Mouse (Mus musculus): ENCODE measurements at regions not wholly inside any gene's neighbourhood (a gene's known extent, or its start where the extent isn't known, plus 50 kb on each side); places are given as distances from the start of the nearest gene placed in this dataset.
"Not testable (repeated sequence)": the region's sequence is repeated elsewhere in the genome, so short reads cannot be mapped to it uniquely, and the experiment has no call there.

DNA sequence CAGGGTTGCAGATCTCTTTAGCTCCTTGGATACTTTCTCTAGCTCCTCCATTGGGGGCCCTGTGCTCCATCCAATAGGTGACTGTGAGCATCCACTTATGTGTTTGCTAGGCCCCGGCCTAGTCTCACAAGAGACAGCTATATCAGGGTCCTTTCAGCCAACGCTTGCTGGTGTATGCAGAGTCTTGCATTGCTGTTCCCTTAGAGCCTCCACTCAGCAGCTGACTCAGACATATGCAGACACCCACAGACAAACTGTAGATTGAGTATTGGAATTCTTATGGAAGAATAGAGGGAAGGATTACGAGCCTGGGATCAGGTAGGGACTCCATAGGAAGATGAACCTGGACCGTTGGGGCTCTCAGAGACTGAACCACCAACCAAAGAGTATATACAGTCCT is 624.8 kb upstream of the Nr2f1 start:
- H3K27ac ChIP-seq (ENCODE audit: low read length); ATAC-seq; H3K4me3 ChIP-seq (replicated peaks; ENCODE audit: low read length); H3K4me2 ChIP-seq (ENCODE audit: low read length); H3K27me3 ChIP-seq (replicated peaks; ENCODE audit: control insufficient read depth, insufficient read depth, low read length); H3K9ac ChIP-seq (replicated peaks; ENCODE audit: low read depth, low read length); H3K36me3 ChIP-seq (ENCODE audit: control insufficient read depth, insufficient read depth); H3K9me3 ChIP-seq (ENCODE audit: control insufficient read depth, low read length); H3K4me1 ChIP-seq (replicated peaks; ENCODE audit: control insufficient read depth, insufficient read depth, low read length): not testable (repeated sequence)
- WGBS, result 96% methylated on average over 4 of the region's 4 CpGs

DNA sequence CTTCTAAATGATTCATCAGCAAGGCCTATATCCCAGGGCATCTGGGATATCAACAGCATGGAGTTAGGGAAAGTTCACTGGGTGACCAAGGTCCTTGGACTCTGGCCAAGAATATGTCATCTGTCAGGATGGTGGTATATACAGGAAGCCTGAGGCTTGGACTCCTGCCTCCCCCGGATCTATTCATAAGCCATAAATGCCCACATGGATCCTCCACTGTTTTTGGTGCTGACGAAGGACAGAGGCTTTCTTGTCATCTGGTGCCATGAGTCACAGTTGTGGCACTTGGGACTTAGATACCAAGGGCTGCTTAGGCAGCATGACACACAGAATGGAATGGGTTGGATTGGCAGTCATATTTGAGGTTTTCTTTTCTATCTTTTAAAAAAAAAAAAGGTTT is 610.1 kb upstream of the Nr2f1 start:
- H3K36me3 ChIP-seq (ENCODE audit: control insufficient read depth, insufficient read depth), result no peaks in the 10 kb centered on the region
- H3K4me2 ChIP-seq (ENCODE audit: low read length), result no peak overlapping the region
- no peak overlapping the region for H3K4me3 ChIP-seq (replicated peaks; ENCODE audit: low read length)
- H3K9me3 ChIP-seq (ENCODE audit: control insufficient read depth, low read length), result no peaks in the 10 kb centered on the region
- H3K27ac ChIP-seq (ENCODE audit: low read length), result no peak overlapping the region
- ATAC-seq, result no peak
- 24% methylated on average over 2 of the region's 2 CpGs for WGBS
- no peaks in the 10 kb centered on the region for H3K4me1 ChIP-seq (replicated peaks; ENCODE audit: control insufficient read depth, insufficient read depth, low read length)
- H3K9ac ChIP-seq (replicated peaks; ENCODE audit: low read depth, low read length), result no peak overlapping the region
- H3K27me3 ChIP-seq (replicated peaks; ENCODE audit: control insufficient read depth, insufficient read depth, low read length), result no peaks in the 10 kb centered on the region

- peaks cover 3% of the 10 kb centered on the region; the same call in 1 of the 2 replicates for H3K4me1 ChIP-seq (replicated peaks; ENCODE audit: control insufficient read depth, insufficient read depth, low read length)
- H3K4me3 ChIP-seq (replicated peaks; ENCODE audit: low read length), result no peak overlapping the region
- no peak overlapping the region for H3K4me2 ChIP-seq (ENCODE audit: low read length)
- no peaks in the 10 kb centered on the region for H3K27me3 ChIP-seq (replicated peaks; ENCODE audit: control insufficient read depth, insufficient read depth, low read length)
- H3K27ac ChIP-seq (ENCODE audit: low read length), result peak overlapping the region; percentile 28; the same call in 1 of the 2 replicates
- H3K9ac ChIP-seq (replicated peaks; ENCODE audit: low read depth, low read length), result no peak overlapping the region
- no peaks in the 10 kb centered on the region for H3K36me3 ChIP-seq (ENCODE audit: control insufficient read depth, insufficient read depth)
- ATAC-seq, result peak; percentile 88
- H3K9me3 ChIP-seq (ENCODE audit: control insufficient read depth, low read length), result no peaks in the 10 kb centered on the region
These were observed 603.2 kb upstream of the Nr2f1 start for GRCm38 (mm10) chr13:78802838-78803124.

DNA sequence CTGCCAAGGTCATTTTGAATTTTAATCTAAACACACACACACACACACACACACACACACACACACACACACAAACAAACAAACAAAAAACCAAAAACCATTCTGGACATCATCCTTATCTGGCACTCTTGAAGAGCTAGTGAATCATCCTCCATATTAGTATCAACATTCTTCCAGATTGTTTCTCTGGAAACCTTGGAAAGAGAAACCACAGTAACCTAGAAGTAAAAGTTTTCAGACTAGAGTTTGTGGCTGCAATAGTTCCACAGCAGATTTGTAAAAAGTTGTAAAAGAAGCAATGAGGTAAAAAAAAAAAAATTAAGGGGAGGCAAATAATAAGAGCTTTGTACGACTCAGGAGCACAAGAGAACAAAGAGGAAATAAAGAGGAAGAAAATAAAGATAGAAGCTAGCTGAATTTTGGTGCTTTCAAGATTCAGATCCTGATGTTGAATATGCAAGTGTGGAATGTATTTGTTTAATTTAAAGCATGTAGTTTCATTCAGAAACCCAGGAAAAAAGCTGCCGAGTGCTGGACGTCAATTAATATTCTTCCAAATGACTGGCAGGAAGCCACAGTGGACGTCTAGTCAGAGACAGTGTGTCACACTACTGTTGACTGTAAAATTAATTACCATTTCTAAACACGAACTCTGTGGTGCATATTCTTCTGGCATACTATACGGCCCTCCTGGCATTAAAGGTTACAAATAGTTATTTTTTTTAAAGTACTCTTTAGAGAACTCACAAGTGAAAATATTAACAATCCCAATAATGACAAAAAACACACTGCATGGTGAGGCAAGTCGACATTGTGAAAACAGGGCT is 602.7 kb upstream of the Nr2f1 start:
- Histone ChIP-seq H3K36me3 (ENCODE audit: control insufficient read depth, insufficient read depth) (no peaks in the 10 kb centered on the region), H3K27ac (ENCODE audit: low read length) (peak overlapping the region; percentile 28; the same call in 1 of the 2 replicates), H3K9ac (replicated peaks; ENCODE audit: low read depth, low read length) (no peak overlapping the region), H3K4me2 (ENCODE audit: low read length) (no peak overlapping the region), H3K4me1 (replicated peaks; ENCODE audit: control insufficient read depth, insufficient read depth, low read length) (peaks cover 3% of the 10 kb centered on the region; the same call in 1 of the 2 replicates), H3K27me3 (replicated peaks; ENCODE audit: control insufficient read depth, insufficient read depth, low read length) (no peaks in the 10 kb centered on the region), H3K9me3 (ENCODE audit: control insufficient read depth, low read length) (no peaks in the 10 kb centered on the region), H3K4me3 (replicated peaks; ENCODE audit: low read length) (no peak overlapping the region)
- WGBS, result 19% methylated on average over 7 of the region's 7 CpGs
- ATAC-seq, result peak; percentile 89

- Histone ChIP-seq H3K27ac (ENCODE audit: low read length) (no peak overlapping the region), H3K4me3 (replicated peaks; ENCODE audit: low read length) (no peak overlapping the region), H3K9ac (replicated peaks; ENCODE audit: low read depth, low read length) (no peak overlapping the region), H3K27me3 (replicated peaks; ENCODE audit: control insufficient read depth, insufficient read depth, low read length) (no peaks in the 10 kb centered on the region), H3K36me3 (ENCODE audit: control insufficient read depth, insufficient read depth) (no peaks in the 10 kb centered on the region), H3K4me1 (replicated peaks; ENCODE audit: control insufficient read depth, insufficient read depth, low read length) (peaks cover 3% of the 10 kb centered on the region; the same call in 1 of the 2 replicates), H3K4me2 (ENCODE audit: low read length) (no peak overlapping the region), H3K9me3 (ENCODE audit: control insufficient read depth, low read length) (no peaks in the 10 kb centered on the region)
- ATAC-seq, result peak; percentile 21; the same call in 1 of the 2 replicates
- 42% methylated on average over 3 of the region's 3 CpGs for WGBS
These were observed 600.1 kb upstream of the Nr2f1 start for GRCm38 (mm10) chr13:78799641-78800040.

- H3K9me3 ChIP-seq (ENCODE audit: control insufficient read depth, low read length), result no peaks in the 10 kb centered on the region
- no peak overlapping the region for H3K27ac ChIP-seq (ENCODE audit: low read length)
- no peaks in the 10 kb centered on the region for H3K36me3 ChIP-seq (ENCODE audit: control insufficient read depth, insufficient read depth)
- no peak for ATAC-seq
- no peak overlapping the region for H3K4me3 ChIP-seq (replicated peaks; ENCODE audit: low read length)
- no peak overlapping the region for H3K4me2 ChIP-seq (ENCODE audit: low read length)
- no peaks in the 10 kb centered on the region for H3K27me3 ChIP-seq (replicated peaks; ENCODE audit: control insufficient read depth, insufficient read depth, low read length)
- H3K9ac ChIP-seq (replicated peaks; ENCODE audit: low read depth, low read length), result no peak overlapping the region
- no peaks in the 10 kb centered on the region for H3K4me1 ChIP-seq (replicated peaks; ENCODE audit: control insufficient read depth, insufficient read depth, low read length)
These were observed 595.7 kb upstream of the Nr2f1 start for GRCm38 (mm10) chr13:78795228-78795627.

DNA sequence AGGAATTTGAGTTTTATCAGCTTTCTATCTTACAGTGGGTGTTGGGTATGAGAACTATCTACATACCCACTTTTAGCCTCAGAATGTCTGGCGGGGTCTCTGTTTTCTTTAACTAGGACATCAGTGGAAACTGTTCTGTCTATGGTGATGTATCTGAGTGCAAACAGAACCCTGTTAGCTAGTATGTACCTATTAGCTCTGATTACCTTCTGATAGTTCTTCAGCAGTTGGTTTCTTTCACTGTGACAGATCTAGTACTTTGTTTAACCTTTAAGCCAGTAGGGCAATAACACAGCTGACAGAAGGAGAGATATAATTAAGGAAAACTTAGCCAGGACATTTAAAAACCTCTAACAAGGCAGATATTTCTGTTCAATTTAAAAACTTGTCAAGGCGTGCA is 584.7 kb upstream of the Nr2f1 start:
- no peaks in the 10 kb centered on the region for H3K27me3 ChIP-seq (replicated peaks; ENCODE audit: control insufficient read depth, insufficient read depth, low read length)
- no peak overlapping the region for H3K9ac ChIP-seq (replicated peaks; ENCODE audit: low read depth, low read length)
- no peak overlapping the region for H3K4me2 ChIP-seq (ENCODE audit: low read length)
- no peak for ATAC-seq
- WGBS, result 84% methylated on average over 2 of the region's 2 CpGs
- no peak overlapping the region for H3K27ac ChIP-seq (ENCODE audit: low read length)
- H3K4me3 ChIP-seq (replicated peaks; ENCODE audit: low read length), result no peak overlapping the region
- H3K4me1 ChIP-seq (replicated peaks; ENCODE audit: control insufficient read depth, insufficient read depth, low read length), result no peaks in the 10 kb centered on the region
- H3K9me3 ChIP-seq (ENCODE audit: control insufficient read depth, low read length), result no peaks in the 10 kb centered on the region
- no peaks in the 10 kb centered on the region for H3K36me3 ChIP-seq (ENCODE audit: control insufficient read depth, insufficient read depth)

GRCm38 (mm10) chr13:78783591-78784240 is 584.2 kb upstream of the Nr2f1 start:
- Histone ChIP-seq H3K4me1 (replicated peaks; ENCODE audit: control insufficient read depth, insufficient read depth, low read length) (no peaks in the 10 kb centered on the region), H3K27me3 (replicated peaks; ENCODE audit: control insufficient read depth, insufficient read depth, low read length) (no peaks in the 10 kb centered on the region), H3K27ac (ENCODE audit: low read length) (no peak overlapping the region), H3K36me3 (ENCODE audit: control insufficient read depth, insufficient read depth) (no peaks in the 10 kb centered on the region), H3K9me3 (ENCODE audit: control insufficient read depth, low read length) (no peaks in the 10 kb centered on the region), H3K4me3 (replicated peaks; ENCODE audit: low read length) (no peak overlapping the region), H3K9ac (replicated peaks; ENCODE audit: low read depth, low read length) (no peak overlapping the region), H3K4me2 (ENCODE audit: low read length) (no peak overlapping the region)
- ATAC-seq, result no peak
- WGBS, result 83% methylated on average over 1 of the region's 1 CpGs

Measured in forebrain, embryonic 16.5 days (tissue).